Mouse (Mus musculus) embryo, embryonic 10 days (tissue): ENCODE measurements around the gene Gprin2.

Experiments
- DNase-seq: peaks from one replicate; pipeline ENCODE4 v3.0.0-alpha.2; 2015; ENCODE audit warnings: low spot score

Gene Gprin2

DNA sequence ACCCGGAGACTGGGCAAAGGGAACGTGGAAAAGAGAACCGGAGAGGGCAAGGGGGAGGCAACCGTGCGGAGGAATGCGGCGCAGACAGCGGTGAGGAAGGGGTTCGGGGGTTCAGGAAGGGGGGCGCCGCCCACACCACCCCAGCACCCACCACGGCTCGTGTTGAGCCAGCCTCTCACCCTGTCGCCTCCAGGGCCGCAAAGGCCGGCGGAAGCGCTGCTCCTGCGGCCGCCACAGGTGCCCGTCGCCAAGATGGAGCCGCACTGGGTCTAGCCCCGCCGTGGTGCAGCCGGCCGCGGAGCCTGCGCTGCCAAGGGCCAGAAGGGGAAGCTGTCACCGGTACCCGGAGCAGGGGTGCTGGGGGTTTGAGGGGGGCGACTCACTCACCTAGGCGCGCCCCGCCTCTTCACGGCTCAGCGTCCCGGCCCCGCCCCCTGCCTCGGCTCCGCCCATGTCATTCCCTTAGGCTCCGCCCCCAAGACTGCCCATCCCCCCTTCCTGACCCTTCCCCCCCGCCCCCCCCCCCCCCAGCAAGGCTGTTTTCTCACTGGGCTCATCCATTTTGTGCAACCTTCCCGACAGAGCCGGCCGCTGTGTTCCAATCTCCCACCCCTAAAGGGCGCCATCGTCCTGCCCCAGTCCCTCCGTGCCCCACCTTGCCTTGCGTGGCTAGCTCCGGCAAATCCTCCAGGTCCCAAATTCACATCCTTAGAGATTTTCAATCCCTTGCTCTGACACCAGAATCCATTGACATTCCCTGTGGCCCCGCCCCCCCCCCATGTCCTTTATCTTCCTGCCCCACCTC is at the start of gene Gprin2:
Gene Gprin2 (minus strand): TSS at position 423 of the 805 bp plus-strand sequence.
- DNase-seq, result peak; percentile 17

DNA sequence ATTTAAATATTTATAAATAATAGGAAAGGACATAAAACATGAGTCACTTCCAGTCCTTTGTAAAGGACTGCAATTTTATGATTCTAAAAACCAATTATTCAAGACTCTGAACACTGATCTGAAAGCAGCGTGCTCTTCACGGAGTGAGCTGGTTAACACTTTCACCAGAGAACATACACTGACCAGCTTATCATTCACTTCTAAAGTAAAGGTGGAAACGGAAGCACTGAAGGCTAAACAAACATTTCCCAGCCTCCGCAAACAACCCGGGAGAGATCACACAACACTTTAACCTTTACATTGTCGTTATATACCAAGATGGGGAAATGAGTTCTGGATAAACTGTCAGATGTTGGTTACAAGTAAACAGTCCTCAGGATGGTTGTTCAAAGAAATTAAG is 39.2 kb upstream of the Gprin2 start:
- DNase-seq, result no peak

DNA sequence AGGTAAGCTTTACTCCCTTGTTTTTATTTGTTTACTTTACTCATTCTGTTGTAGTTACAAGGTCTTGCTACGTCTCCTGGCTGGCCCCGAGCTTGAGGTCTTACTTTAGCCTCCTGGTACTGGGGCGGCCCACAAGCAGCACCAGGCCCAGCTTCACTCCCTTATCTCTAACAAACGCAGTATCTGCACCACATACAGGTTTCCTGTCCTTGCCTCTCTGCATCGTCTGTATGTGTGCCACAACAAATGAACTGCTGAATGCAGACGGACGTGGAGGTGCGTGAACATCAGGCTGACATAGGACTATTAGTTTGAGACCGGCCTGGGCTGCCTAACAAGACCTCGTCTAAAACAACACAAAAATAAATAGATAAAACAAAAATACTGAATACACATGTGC is 38.8 kb upstream of the Gprin2 start:
- no peak for DNase-seq

DNA sequence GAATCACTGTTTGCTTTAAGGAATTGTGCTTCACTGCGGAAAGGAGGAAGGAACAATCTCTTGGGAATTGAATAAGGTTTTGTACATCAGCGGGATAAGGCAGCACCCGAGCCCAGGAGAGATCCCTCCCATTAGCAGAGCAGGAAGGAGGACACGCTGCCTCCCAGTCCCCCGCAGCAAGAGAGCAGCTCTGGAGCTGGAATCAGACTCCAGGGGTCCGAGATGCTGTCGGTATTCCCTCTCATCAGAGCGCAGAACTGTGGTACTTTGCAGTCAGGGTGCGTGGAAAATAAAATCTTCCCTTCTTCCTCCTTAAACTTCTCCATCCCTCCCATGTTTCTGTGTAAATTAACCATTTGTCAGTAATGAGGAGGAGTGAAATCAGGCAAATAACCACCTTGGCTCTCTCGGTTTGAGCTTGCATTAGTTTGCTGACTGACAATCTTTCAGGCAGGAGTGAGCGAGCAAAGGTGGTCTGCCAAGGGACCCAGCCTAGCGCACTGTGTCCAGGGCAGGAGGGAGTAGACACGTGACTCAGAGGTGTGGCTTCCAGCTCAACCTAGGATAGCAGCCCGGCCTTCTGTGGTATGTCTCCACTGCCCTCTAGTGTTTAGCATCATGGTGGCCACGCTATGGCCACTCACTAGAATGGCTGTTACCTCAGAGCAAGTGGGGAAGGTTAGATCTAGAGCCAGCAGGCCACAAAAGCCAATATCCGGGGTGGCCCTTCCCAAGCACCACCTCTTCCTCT is 33.4 kb upstream of the Gprin2 start:
- DNase-seq, result peak; percentile 94

DNA sequence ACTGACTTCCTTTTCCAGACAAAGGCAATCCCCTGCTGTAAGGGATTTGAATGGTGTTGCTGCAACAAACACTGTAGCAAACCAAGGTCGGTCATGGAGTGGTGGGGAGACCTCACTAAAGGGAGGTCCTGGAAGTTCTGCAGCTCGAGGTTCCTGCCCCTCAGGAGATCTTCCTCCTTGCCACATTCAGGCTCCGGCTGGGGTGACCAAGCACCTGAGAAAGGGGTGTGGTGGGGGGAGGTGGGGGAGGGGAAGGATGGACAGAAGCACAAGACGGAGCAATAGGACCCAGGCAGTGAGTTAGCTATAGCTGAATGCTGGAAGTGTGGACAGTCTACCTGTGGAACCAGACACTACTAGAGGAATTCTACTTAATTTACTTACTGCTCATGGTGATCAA is 32.4 kb upstream of the Gprin2 start:
- DNase-seq, result no peak

DNA sequence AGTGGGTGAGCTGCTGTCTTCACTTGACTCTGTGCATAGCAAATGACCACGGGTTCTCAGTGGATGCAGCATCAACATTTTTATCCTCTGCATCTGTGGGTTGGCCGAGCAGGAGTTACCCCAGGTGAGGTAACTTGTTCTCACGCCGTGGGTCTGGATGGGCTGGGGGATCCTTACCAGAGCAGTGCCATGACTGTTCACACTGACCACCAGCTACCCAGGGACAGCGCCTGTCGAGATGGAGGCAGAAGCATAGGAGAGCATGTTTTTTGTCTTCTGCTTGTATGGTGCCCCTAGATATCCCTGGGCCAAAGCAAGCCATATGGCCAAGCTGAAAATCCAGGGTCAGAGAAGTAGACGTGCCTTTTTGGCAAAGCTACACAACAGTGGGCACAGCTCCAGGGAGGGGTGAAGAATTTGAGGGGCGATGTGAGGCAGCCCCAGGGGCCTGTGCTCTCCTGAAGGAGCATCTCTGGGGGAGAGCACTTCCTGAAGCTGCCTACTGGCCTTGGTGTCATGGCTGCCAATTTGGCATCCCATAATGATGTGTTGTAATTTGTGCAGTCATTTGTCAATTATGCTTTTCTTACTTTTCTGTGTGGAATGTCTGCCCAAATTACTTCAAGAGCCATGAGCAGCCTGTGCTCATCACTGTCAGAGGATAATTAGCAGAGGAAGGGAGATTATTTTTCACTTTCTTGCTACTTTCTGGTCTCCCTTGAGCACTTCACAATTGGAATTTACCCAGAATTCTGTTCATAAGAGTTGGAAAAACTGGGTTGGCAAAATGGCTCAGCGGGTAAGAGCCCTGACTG is 31.6 kb upstream of the Gprin2 start:
- DNase-seq, result no peak

DNA sequence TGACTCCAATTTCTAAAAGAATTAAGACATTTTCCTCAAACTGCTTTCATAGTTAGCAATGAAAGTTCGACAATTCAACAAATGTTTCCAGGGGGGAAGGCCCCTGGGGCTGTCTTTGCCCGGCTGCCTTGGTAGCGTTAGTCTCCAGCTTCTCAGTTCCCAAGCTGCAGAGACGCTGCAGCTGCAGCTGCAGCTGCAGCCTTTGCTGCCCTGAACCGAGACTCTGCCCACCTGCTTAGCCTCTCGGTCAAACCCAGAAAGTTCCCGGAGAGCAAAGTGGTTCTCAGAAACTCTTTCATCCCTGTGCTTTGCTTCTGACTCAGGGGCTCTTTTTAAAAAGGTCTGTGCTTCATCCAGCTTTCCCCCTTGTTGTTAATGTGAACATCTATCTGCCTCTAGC is 30.9 kb upstream of the Gprin2 start:
- DNase-seq, result no peak

DNA sequence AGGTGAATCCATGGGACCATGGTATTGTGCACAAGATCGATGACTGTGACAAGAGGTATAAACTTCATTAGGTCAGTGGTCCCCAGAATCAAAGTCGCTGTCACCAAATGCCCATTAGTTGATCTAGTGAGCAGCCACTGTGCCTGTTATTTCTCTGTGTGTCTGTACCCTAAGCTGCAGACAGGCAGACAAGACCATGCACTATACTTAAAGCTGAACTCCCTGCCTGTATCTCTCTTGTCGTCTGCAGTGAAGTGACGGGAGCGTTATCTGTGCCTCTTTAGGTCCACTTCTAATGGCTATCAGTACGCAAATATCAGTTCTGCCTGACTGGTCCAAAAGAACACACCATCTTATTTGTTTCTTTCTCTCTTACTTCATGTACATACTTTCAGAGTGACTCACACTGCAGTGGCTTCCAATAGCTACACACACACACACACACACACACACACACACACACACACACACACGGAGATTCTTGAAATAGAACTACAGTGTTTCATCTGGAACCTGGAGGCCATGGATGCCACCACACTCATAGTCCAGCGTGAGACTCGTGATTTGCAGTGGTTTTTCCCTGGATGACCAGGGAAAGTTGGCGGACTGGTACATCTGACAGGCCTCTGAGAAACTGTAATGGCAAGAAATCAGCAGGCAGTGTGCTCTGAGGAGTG is 27.5 kb upstream of the Gprin2 start:
- DNase-seq, result no peak

DNA sequence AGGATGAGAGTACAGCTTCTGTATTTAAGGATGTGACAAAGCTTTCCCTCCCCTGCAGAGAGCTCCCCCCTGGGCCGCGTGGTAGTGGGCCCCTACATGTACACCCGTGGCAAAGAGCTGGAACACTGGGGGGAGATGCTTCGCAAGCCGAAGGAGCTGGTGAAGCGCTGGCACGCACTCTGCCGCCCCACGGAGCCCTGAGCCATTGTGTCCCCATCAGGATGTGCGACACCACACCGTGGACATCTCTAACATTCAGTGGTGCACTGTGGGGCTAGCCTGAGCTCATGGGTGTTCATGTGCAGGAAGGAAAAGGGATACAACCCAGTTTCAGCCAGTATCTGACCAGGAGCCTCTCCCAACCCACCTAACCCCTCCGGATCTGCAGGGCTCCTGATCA is 26.5 kb upstream of the Gprin2 start:
- DNase-seq, result no peak

DNA sequence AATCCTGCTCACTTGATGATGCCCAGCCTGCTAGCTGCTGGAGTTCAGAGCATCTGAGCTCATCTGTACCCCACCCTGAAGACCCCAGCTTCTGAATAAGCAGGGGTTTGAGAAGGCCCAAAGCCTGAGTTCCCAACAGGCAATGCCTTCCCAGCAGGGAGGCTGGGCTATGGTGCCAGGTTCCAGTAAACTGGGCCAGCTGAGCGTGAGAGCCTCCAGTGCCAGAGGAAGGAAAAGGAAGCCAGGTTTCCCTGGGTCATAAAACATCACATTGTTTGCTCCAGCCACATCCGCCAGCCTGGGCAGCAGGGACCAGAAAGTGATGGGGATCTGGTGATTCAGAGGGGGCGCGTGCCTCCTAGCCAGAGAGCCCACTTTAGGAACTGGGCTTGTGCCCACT is 25.1 kb upstream of the Gprin2 start:
- no peak for DNase-seq

DNA sequence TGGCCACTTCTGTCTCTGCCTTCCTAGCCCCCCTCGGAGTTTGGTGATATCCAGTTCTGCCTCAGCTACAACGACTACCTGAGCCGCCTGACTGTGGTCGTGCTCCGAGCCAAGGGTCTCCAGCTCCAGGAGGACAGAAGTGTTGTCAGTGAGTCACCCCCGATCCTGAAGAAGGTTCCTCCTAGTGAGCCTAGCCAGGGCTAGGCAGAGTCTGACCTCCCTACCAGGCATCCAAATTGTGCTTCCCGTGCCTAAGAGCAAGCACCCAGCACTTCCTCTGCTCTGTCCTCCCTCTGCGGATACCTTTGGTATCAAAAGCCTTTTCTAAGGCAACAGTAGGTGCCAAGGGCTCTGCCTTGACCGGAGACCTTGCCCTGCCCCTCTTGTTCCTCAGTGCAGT is 24.5 kb upstream of the Gprin2 start:
- DNase-seq, result no peak

DNA sequence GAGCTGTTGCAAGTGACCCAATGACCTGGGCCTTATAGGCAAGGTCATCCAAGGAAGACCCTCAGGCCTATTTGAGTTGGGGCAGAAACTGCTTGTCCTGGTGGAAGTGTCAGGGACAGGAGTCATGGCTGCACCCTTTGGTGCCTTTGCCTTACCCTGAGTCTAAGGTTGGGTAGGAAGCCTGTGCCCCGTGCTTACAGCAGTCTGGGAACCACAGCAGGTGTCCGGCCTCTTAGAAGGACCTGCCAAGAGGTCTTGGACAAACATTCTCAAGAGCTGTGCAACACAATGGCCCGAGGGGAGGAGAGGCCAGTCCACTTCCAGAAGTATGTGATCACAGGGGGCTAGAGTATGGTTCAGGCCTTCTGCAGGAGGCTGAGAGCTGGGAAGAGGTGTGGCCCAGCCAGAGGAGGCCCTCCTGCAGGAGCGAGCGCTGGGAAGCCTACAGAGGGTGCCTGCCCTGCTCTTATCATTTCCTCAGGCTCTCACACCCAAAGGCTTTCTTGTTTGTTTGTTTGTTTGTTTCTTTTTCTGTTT is 22.0 kb upstream of the Gprin2 start:
- DNase-seq, result no peak

DNA sequence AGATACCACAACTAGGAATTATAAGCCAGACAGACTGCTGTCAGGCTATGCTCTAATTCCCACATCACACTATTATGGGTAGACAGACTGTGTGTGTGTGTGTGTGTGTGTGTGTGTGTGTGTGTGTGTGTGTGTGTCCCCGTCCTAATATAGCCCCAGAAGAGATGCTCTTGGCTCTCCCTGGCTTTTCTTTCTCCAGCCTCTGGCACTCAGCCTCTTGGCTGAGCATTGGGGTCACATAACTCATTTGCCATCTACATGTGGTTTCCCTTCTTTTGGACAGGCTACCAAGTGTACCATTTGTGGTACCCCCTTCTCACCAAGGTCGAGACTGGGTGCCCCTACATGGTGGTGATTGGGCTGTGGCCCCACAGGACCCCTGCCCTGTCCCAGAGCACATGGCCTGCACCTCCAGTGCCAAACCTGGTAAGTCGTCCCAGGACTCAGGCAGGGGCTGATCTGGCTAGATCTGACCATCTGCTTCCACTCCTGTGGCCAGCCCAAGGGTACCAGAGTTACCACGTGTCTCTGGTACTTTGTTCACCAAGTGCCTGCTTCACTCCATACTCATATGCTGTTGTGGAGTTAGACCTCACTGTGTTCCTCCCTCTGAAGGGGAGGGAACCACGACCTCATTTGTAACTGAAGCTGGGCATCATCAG is 20.1 kb upstream of the Gprin2 start:
- no peak for DNase-seq

DNA sequence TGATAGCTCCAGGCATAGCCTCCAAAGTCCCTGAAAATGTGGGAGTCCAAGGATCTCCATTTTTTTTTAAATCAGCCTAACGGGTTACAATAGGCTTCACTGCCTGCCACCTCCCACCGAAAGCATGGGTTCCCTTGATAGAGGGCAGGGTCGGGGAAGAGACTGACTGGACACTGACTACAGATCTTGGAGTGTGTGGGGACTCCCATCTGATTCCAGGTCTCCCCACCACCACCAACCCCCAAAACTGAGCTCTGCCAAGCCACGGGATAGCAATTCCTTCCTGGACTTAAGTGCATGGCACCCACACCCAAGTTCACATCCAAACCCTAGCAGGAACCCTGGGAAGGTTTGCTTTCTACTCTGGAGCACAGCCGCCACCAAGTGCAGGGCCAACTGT is 19.0 kb upstream of the Gprin2 start:
- no peak for DNase-seq

DNA sequence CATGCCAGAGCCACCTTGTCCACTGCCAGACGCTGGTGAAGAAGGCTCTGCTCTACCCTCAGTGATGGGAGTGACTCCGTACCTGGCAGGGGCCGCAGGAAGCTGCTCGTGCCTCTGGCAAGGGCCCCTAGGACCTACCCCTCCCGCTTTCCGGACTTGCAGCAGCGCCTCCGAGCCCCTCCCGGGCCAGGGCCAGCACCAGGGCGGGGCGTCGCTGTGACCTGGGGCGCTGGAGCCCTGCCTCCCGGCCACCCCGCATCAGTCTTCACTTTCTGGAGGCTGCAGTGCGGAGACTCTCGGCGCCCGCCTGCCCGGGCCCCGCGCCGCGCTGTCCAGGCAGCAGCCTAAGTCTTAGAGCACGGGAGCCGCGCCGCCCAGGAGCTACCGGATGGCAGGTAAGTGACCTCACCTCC is 18.3 kb upstream of the Gprin2 start:
- peak; percentile 8 for DNase-seq

DNA sequence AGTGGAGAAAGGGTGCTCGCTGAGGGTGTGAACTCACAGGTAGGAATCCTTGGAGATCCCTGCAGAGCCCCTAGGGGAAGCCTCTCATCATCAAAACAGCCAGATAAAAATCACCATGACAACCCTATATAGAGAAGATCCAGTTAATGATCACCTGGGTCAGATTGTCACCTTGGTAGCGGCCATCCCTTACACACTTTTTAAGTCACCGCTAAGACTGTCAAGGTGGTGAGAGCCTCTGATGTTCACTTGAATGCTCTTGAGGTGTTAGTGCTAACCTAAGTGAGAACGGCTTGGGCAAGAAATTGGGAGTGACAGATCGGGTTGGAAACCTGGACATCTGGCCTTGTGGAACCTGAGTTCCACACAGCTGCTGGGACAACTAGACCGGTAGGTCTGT is 17.8 kb upstream of the Gprin2 start, which contains the start of gene Syt15:
Gene Syt15 (plus strand): TSS at position 301 of the 400 bp plus-strand sequence.
- DNase-seq, result no peak

DNA sequence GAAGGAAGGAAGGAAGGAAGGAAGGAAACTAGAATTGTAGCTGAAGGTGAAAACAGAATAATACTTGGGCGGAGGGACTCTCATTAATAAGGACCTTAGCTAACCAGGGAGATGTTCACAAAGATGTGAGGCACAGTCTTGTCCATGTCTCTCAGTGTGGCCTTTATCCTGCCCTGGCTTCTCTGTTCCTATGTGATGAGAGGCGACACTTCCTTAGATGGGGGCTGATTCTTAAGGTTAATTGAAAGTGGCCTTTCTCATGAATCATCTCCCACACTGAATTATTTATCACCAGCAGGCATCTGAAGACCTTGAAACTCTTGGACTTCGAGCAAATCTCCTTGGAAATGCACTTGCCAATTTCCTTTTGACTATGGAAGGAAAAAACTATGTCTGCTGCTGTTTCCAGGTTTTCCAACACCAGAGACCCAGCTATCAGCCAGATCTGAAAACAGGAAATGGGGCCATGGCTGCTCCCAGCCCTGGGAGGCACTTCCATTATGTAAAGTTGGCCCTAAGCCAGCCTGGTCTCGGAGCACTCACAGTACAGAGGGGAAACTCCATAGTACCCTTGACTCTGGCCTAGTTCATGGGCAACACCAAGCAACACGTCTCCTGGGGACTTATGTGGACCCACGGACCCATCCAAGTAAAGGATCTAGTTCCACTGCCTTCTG is 14.1 kb upstream of the Gprin2 start:
- DNase-seq, result peak; percentile 15

DNA sequence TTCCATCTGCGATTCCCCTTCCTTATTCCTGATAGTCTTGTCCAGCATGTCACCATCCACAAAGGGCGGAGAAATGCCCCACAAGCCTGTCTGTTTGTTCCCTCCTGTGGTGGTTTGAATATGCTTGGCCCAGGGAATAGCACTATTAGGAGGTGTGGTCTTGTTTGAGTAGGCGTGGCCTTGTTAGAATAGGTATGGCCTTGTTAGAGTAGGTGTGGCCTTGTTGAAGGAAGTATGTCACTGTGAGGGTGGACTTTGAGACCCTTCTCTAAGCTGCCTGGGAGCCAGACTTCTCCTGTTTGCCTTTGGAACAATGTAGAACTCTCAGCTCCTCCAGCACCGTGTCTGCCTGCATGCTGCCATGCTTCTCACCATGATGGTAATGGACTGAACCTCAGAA is 8.5 kb upstream of the Gprin2 start:
- DNase-seq, result no peak

DNA sequence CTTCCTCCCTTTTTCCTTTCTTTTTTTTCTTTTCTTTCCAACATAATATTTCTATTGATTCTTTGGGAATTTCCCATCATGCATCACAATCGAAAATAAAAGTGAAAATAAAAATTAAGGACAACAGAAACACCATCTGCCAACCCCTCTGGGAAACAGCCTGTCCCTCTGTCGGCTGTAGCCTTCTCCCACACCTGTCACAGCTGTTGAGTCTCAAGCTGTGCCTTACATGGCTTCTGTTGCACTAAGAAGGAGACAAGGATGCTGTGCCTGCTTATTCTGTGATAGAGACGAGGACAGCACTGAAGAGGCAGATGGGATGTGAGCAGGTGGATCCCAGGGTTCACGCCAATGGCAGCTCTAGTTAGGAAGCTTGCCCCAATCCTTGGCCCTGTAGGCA is 7.6 kb upstream of the Gprin2 start:
- DNase-seq, result no peak

DNA sequence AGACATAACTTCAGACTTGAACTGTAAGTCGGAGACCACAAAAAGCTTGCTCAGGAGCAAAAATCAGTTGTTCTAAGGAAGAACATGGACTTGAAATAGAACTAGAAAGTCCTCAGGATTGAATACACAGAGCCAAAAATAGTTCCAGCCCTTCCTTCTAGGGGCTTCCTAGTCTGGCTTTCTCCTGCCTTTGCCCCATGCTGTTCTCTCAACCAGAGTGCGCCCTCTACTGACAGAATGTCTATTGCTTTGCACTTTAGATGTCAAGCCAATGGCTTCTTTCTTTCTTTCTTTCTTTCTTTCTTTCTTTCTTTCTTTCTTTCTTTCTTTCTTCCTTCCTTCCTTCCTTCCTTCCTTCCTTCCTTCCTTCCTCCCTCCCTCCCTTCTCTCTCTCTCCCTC is 7.2 kb upstream of the Gprin2 start:
- DNase-seq, result peak; percentile 79

DNA sequence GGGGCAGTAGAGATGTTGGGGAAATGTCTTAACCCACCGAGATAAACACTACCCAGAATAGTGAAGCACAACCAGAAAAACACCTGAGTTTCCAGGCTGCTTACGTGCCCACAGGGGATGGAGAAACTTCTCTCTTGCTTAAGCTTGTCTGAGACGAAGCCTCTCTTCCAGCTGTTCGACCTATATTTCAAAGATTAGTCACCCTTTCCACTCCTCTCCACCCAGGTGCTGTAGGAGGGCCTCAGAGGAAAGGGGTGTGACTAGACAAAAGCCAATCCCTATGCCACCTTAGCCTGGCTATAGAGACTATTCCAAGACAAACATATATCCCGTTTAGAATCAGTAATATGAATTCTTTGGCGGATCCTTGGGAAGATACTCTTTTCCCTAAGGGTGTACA is 6.5 kb upstream of the Gprin2 start:
- no peak for DNase-seq
